Mouse (Mus musculus) MEL (cell line): ENCODE results near the gene Tulp4. TPM values are rescaled to one million over a fixed set of nuclear protein-coding genes. Genes with fewer than 3 reads are reported as not detected.

Experiments used
- DNase-seq: peaks from one replicate; pipeline ENCODE4 v3.0.0; 2011; ENCODE audit warnings: low read depth, low spot score
- H3K27ac ChIP-seq: 2 replicates; pipeline ENCODE4 v1.5.1; 2012; ENCODE audit warnings: low read depth, mild to moderate bottlenecking, control low read depth, low read length, moderate library complexity; ENCODE audit not compliant: control insufficient read depth
- H3K27me3 ChIP-seq, 2 experiments: fragments of 150-350 bp in 1 of 2; sonication (generic) in 1 of 2; 2 replicates each; pipeline ENCODE4 v1.6.1; 2012; ENCODE audit warnings: low read length in 2 of 2, mild to moderate bottlenecking in 2 of 2, improper control_type of control experiment in 1 of 2, moderate library complexity in 1 of 2; ENCODE audit not compliant: insufficient read depth in 2 of 2, control insufficient read depth in 1 of 2
- H3K36me3 ChIP-seq, 2 experiments: 2 replicates each; pipeline ENCODE4 v1.6.1; 2012 to 2014; ENCODE audit warnings: low read length in 2 of 2, improper control_type of control experiment in 1 of 2, inconsistent platforms in 1 of 2, mild to moderate bottlenecking in 1 of 2; ENCODE audit not compliant: insufficient read depth in 2 of 2, control insufficient read depth in 1 of 2
- H3K4me1 ChIP-seq, 2 experiments: fragments of 150-350 bp in 1 of 2; sonication (generic) in 1 of 2; 2 replicates each; pipeline ENCODE4 v1.6.1; 2012; ENCODE audit warnings: low read length in 2 of 2, improper control_type of control experiment in 1 of 2, mild to moderate bottlenecking in 1 of 2; ENCODE audit not compliant: insufficient read depth in 2 of 2, control insufficient read depth in 1 of 2
- H3K4me3 ChIP-seq, 2 experiments: fragments of 150-350 bp in 1 of 2; sonication (generic) in 1 of 2; 2 replicates each; pipeline ENCODE4 v1.5.1; 2012; ENCODE audit warnings: low read depth in 2 of 2, low read length in 2 of 2, mild to moderate bottlenecking in 2 of 2, moderate library complexity in 2 of 2, control low read depth in 1 of 2, improper control_type of control experiment in 1 of 2; ENCODE audit not compliant: control insufficient read depth in 1 of 2, insufficient read depth in 1 of 2
- H3K79me2 ChIP-seq: 2 replicates; pipeline ENCODE4 v1.6.1; 2012; ENCODE audit warnings: mild to moderate bottlenecking, low read length, moderate library complexity; ENCODE audit not compliant: control insufficient read depth, poor library complexity, insufficient read depth
- H3K9ac ChIP-seq: 2 replicates; pipeline ENCODE4 v1.6.1; 2012; ENCODE audit warnings: low read depth, mild to moderate bottlenecking, control low read depth, low read length, moderate library complexity; ENCODE audit not compliant: control insufficient read depth, poor library complexity, severe bottlenecking
- H3K9me3 ChIP-seq: fragments of 150-350 bp; sonication (generic); replicated peaks from 2 replicates; pipeline ENCODE4 v1.6.1; 2012; ENCODE audit warnings: mild to moderate bottlenecking, low read length, improper control_type of control experiment, moderate library complexity; ENCODE audit not compliant: insufficient read depth
- CHD2 ChIP-seq: IDR thresholded peaks from 2 replicates; pipeline ENCODE4 v1.6.1; 2011; ENCODE audit warnings: low read length, improper control_type of control experiment
- CTCF ChIP-seq, 3 experiments: IDR thresholded peaks in 2 of 3; conservative IDR thresholded peaks in 1 of 3; 2 replicates each; pipeline ENCODE4 v1.5.1; 2011 to 2012; ENCODE audit warnings: low read length in 3 of 3, low read depth in 2 of 3, mild to moderate bottlenecking in 2 of 3, improper control_type of control experiment in 1 of 3, inconsistent platforms in 1 of 3, mixed read lengths in 1 of 3, moderate library complexity in 1 of 3; ENCODE audit not compliant: control insufficient read depth in 1 of 3, insufficient read depth in 1 of 3, poor library complexity in 1 of 3, severe bottlenecking in 1 of 3
- ELF1 ChIP-seq: IDR thresholded peaks from 2 replicates; pipeline ENCODE4 v1.6.1; 2014; ENCODE audit warnings: low read depth, mild to moderate bottlenecking, inconsistent platforms, low read length, improper control_type of control experiment, moderate library complexity
- EP300 ChIP-seq, 2 experiments: IDR thresholded peaks; 2 replicates each; pipeline ENCODE4 v1.6.1; 2011; ENCODE audit warnings: improper control_type of control experiment in 2 of 2, low read length in 2 of 2, low read depth in 1 of 2, mild to moderate bottlenecking in 1 of 2
- GABPA ChIP-seq: IDR thresholded peaks from 2 replicates; pipeline ENCODE4 v1.6.1; 2012; ENCODE audit warnings: low read depth, mild to moderate bottlenecking, inconsistent platforms, low read length, improper control_type of control experiment, moderate library complexity
- JUND ChIP-seq: IDR thresholded peaks from 2 replicates; pipeline ENCODE4 v1.6.1; 2011; ENCODE audit warnings: low read depth, mild to moderate bottlenecking, improper control_type of control experiment, low read length
- KAT2A ChIP-seq: conservative IDR thresholded peaks from 2 replicates; pipeline ENCODE4 v1.6.1; 2012; ENCODE audit warnings: low read depth, low read length, improper control_type of control experiment, inconsistent platforms
- MAX ChIP-seq: IDR thresholded peaks from 2 replicates; pipeline ENCODE4 v1.6.1; 2011; ENCODE audit warnings: low read length, improper control_type of control experiment
- MAZ ChIP-seq: IDR thresholded peaks from 2 replicates; pipeline ENCODE4 v1.6.1; 2012; ENCODE audit warnings: low read depth, mild to moderate bottlenecking, inconsistent platforms, low read length, improper control_type of control experiment
- MEF2A ChIP-seq: IDR thresholded peaks from 2 replicates; pipeline ENCODE4 v1.6.1; 2014; ENCODE audit warnings: low read depth, mild to moderate bottlenecking, inconsistent platforms, low read length, improper control_type of control experiment; ENCODE audit not compliant: poor library complexity, insufficient replicate concordance, severe bottlenecking; ENCODE audit errors: extremely low read depth
- MYB ChIP-seq: IDR thresholded peaks from 2 replicates; pipeline ENCODE4 v1.6.1; 2011; ENCODE audit warnings: mild to moderate bottlenecking, low read depth, low read length, improper control_type of control experiment
- NRF1 ChIP-seq: IDR thresholded peaks from 2 replicates; pipeline ENCODE4 v1.6.1; 2014; ENCODE audit warnings: low read depth, mild to moderate bottlenecking, inconsistent platforms, low read length, improper control_type of control experiment, moderate library complexity; ENCODE audit not compliant: poor library complexity, insufficient read depth, severe bottlenecking
- POLR2A ChIP-seq, 2 experiments: IDR thresholded peaks; 2 replicates each; pipeline ENCODE4 v1.6.1; 2011 to 2012; ENCODE audit warnings: low read length in 2 of 2, mild to moderate bottlenecking in 2 of 2, control low read depth in 1 of 2, improper control_type of control experiment in 1 of 2, low read depth in 1 of 2, moderate library complexity in 1 of 2; ENCODE audit not compliant: control insufficient read depth in 1 of 2, insufficient read depth in 1 of 2, poor library complexity in 1 of 2
- SIN3A ChIP-seq: IDR thresholded peaks from 2 replicates; pipeline ENCODE4 v1.6.1; 2012; ENCODE audit warnings: low read length, improper control_type of control experiment, inconsistent platforms
- TAL1 ChIP-seq: IDR thresholded peaks from 2 replicates; pipeline ENCODE4 v1.6.1; 2012; ENCODE audit warnings: mild to moderate bottlenecking, inconsistent platforms, low read length, moderate library complexity, mixed read lengths
- TCF12 ChIP-seq: IDR thresholded peaks from 2 replicates; pipeline ENCODE4 v1.6.1; 2014; ENCODE audit warnings: low read depth, mild to moderate bottlenecking, inconsistent platforms, low read length, improper control_type of control experiment, moderate library complexity
- USF1 ChIP-seq: IDR thresholded peaks from 2 replicates; pipeline ENCODE4 v1.6.1; 2014; ENCODE audit warnings: low read depth, mild to moderate bottlenecking, inconsistent platforms, low read length, improper control_type of control experiment, moderate library complexity
- USF2 ChIP-seq, 2 experiments: IDR thresholded peaks; 2 replicates each; pipeline ENCODE4 v1.6.1; 2011 to 2012; ENCODE audit warnings: improper control_type of control experiment in 2 of 2, low read length in 2 of 2, borderline replicate concordance in 1 of 2, inconsistent platforms in 1 of 2, low read depth in 1 of 2, mild to moderate bottlenecking in 1 of 2; ENCODE audit not compliant: insufficient read depth in 1 of 2
- ZC3H11A ChIP-seq: IDR thresholded peaks from 2 replicates; pipeline ENCODE4 v1.6.1; 2012; ENCODE audit warnings: low read depth, mild to moderate bottlenecking, inconsistent platforms, low read length, improper control_type of control experiment
- polyA plus RNA-seq, 2 experiments: library from polyadenylated mRNA; stranded (reverse) in 1 of 2; unstranded in 1 of 2; fragments of >175 nt in 1 of 2; fragments of >200 nt in 1 of 2; gene quantifications; 2 replicates each; pipeline versions ENCODE4 v1.2.1 to v1.2.4; 2012; ENCODE audit warnings: low replicate concordance in 2 of 2, low read depth in 1 of 2; ENCODE audit not compliant: insufficient read length in 2 of 2, insufficient read depth in 1 of 2, missing spikeins in 1 of 2
- total RNA-seq: library from RNA; depleted of rRNA; stranded (reverse); fragments of 300-350 nt; gene quantifications from 2 replicates; pipeline ENCODE4 v1.2.3, GENCODE M21; 2012

Gene Tulp4
- total and polyA plus RNA-seq, 3 experiments, result 7.7 to 59.2 TPM; not detected in 1

- no peak for TF ChIP-seq NRF1
- no peak for TF ChIP-seq MYB
- no peak for TF ChIP-seq ZC3H11A
- no peak for TF ChIP-seq TAL1
Measured at GRCm38 (mm10) chr17:6106361-6107014, at the start of gene Tulp4 (continued).

GRCm38 (mm10) chr17:6062793-6063192, 43.4 kb upstream of the Tulp4 start:
- Histone ChIP-seq H3K4me1 (peaks cover 0 to 4% of the 10 kb centered on the region in 2 experiments; a peak in 2 of 4 replicates), H3K4me3 (no peak overlapping the region), H3K79me2 (no peaks in the 10 kb centered on the region), H3K36me3 (no peaks in the 10 kb centered on the region; a peak in 1 of 4 replicates), H3K9me3 (no peaks in the 10 kb centered on the region), H3K9ac (no peak overlapping the region), H3K27me3 (no peaks in the 10 kb centered on the region), H3K27ac (no peak overlapping the region)
- TF ChIP-seq TCF12 (no peak), GABPA (no peak)
- DNase-seq, result no peak

GRCm38 (mm10) chr17:6063532-6063931, 42.7 kb upstream of the Tulp4 start:
- no peak overlapping the region for H3K9ac ChIP-seq
- no peak overlapping the region for H3K27ac ChIP-seq
- peaks cover 0 to 2% of the 10 kb centered on the region in 2 experiments; a peak in 2 of 4 replicates for H3K36me3 ChIP-seq
- no peaks in the 10 kb centered on the region for H3K9me3 ChIP-seq
- peaks cover 0 to 4% of the 10 kb centered on the region in 2 experiments; a peak in 2 of 4 replicates for H3K4me1 ChIP-seq
- H3K4me3 ChIP-seq, result no peak overlapping the region
- no peaks in the 10 kb centered on the region for H3K79me2 ChIP-seq
- DNase-seq, result no peak
- no peak for TF ChIP-seq USF1
- no peak for TF ChIP-seq USF2 (IDR thresholded peaks at IDR 0.05; ENCODE audit: borderline replicate concordance in 1 of 2, insufficient read depth in 1 of 2, low read depth in 1 of 2, low read length in 2 of 2)
- TF ChIP-seq POLR2A (IDR thresholded peaks at IDR 0.05; ENCODE audit: control insufficient read depth in 1 of 2, insufficient read depth in 1 of 2, low read depth in 1 of 2, low read length in 2 of 2, poor library complexity in 1 of 2), result no peak
- no peak for TF ChIP-seq EP300 (IDR thresholded peaks at IDR 0.05; ENCODE audit: low read depth in 1 of 2, low read length in 2 of 2)
- no peaks in the 10 kb centered on the region for H3K27me3 ChIP-seq

- H3K9ac ChIP-seq, result no peak overlapping the region
- H3K79me2 ChIP-seq, result no peaks in the 10 kb centered on the region
- H3K4me3 ChIP-seq, result no peak overlapping the region
- H3K27ac ChIP-seq, result no peak overlapping the region
- H3K4me1 ChIP-seq, result peaks cover 0 to 4% of the 10 kb centered on the region in 2 experiments; a peak in 2 of 4 replicates
- no peaks in the 10 kb centered on the region for H3K9me3 ChIP-seq
- H3K27me3 ChIP-seq, result no peaks in the 10 kb centered on the region
- no peak for DNase-seq
- peaks cover 0 to 2% of the 10 kb centered on the region in 2 experiments; a peak in 2 of 4 replicates for H3K36me3 ChIP-seq
- no peak for TF ChIP-seq EP300 (IDR thresholded peaks at IDR 0.05; ENCODE audit: low read depth in 1 of 2, low read length in 2 of 2)
- TF ChIP-seq MAX, result no peak
- TF ChIP-seq JUND, result no peak
- no peak for TF ChIP-seq SIN3A
- TF ChIP-seq MAZ, result no peak
- no peak for TF ChIP-seq CHD2
- TF ChIP-seq USF2 (IDR thresholded peaks at IDR 0.05; ENCODE audit: borderline replicate concordance in 1 of 2, insufficient read depth in 1 of 2, low read depth in 1 of 2, low read length in 2 of 2), result no peak
- no peak for TF ChIP-seq KAT2A
- TF ChIP-seq MEF2A, result no peak
- no peak for TF ChIP-seq CTCF (IDR thresholded peaks at IDR 0.05 in 2 of 3, conservative IDR thresholded peaks at IDR 0.05 in 1 of 3; ENCODE audit: control insufficient read depth in 1 of 3, insufficient read depth in 1 of 3, low read depth in 2 of 3, low read length in 3 of 3, poor library complexity in 1 of 3, severe bottlenecking in 1 of 3)
- TF ChIP-seq ELF1, result no peak
Measured at GRCm38 (mm10) chr17:6066021-6066420, 40.2 kb upstream of the Tulp4 start.
